Mouse (Mus musculus) left cerebral cortex, postnatal 10 days (tissue): Measurements from ENCODE around the gene Olfr1355. TPM values are rescaled to one million over a fixed set of nuclear protein-coding genes. Genes with fewer than 3 reads are reported as not detected.
"Not testable (repeated sequence)": the region's sequence is repeated elsewhere in the genome, so short reads cannot be mapped to it uniquely, and the experiment has no call there.

ENCODE experiments used
- DNase-seq, 2 experiments: peaks; one replicate each; pipeline ENCODE4 v3.0.0; 2021 to 2022; ENCODE audit warnings: low spot score in 2 of 2, mixed read lengths in 1 of 2; ENCODE audit errors: extremely low spot score in 1 of 2
- intact Hi-C: fragments of 180-260 bp; cut with DNase I; formaldehyde crosslinking; loops from one replicate; pipeline ENCODE4 v1.15.1; 2025
- total RNA-seq, 2 experiments: library from RNA; stranded (reverse); gene quantifications; 2 replicates each; pipeline ENCODE4 v1.2.3; 2021

Olfr1355 gene
- not detected for total RNA-seq

DNA sequence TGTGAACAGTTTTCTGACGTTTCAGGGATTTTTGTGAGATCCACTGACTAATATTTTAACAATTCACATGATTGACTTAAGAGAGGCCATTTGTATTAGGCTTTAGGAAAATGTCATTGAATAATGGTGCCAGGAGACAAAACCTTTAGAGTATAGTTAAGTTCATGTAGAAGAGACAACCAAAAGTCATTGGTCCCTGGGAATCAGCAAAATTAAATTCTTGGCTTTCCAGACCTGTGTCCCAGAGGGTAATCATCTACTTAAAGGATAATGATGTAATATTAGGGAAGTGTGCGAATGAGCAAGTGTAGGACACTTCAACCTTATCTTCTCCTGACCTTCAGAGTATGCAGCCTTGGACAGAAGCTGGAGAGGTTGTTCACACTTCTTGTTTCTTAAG is at the start of gene Olfr1355:
Gene Olfr1355 (plus strand): TSS at position 301 of the 400 bp plus-strand sequence.
- intact Hi-C loops, result no loop called here
- DNase-seq, result no peak

DNA sequence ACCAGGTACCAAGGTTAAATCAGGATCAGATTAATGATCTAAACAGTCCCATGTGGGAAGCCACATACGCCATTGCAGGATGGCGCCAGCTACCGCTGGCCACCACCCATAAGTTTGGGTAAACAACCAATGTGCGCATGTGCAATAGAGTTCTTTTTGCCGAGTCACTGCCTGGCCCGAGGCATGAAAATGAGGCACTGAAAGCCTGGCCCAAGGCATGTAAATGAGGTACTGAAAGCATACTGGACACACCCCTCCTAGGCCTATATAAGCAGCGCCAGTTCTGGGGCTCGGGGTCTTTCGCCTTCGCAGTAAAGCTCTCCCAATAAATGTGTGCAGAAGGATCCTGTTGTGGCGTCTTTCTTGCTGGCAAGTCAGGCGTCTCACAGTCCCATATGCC is 34.9 kb upstream of the Olfr1355 start:
- DNase-seq, intact Hi-C loops: not testable (repeated sequence)

DNA sequence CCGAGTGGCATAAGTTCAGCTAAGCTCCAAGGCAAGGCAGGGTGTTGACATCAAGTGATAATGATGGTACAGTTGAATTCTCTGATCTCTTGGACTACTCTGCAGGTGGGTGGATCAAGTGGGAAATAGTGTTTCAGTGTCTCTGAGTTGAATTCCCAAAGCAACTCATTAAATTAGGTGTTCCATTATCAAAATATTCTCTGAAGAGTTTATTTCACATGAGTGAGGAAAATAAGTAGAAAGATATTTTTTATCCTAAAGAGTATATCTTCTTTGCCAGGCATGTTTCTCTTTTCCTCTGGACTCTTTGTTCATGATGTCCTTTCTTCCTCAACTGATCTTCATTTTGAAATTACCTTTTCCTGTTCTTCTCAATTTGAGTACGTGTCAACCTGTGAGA is 23.3 kb upstream of the Olfr1355 start, which contains the start of gene Olfr1356:
Gene Olfr1356 (minus strand): TSS at position 101 of the 400 bp plus-strand sequence.
- intact Hi-C loops, result no loop called here
- no peak for DNase-seq

DNA sequence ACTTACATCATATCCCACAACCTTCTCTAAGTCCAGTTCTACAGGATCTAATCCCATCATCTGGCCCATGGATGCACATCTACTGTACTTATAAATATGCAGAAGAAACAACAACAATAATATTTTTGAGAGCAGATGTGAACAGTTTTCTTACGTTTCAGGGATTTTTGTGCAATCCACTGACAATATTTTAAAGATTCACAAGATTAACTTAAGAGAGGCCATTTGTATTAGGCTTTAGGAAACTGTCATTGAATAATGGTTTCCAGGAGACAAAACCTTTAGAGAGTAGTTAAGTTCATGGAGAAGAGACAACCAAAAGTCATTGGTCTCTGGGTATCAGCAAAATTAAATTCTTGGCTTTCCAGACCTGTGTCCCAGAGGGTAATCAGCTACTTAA is 37.5 kb downstream of the Olfr1355 start, which contains the start of gene Olfr1354:
Gene Olfr1354 (plus strand): TSS at position 301 of the 400 bp plus-strand sequence.
- DNase-seq, intact Hi-C loops: not testable (repeated sequence)

Other genes with a start within 250 kb of the Olfr1355 start
- not detected for gene Casp14, start 157.2 kb upstream of the Olfr1355 start, total RNA-seq
- gene Ccdc105, start 122.5 kb upstream of the Olfr1355 start, total RNA-seq, result under 1 TPM; 0.20 to 0.32 TPM
- gene Slc1a6, start 95.0 kb upstream of the Olfr1355 start, total RNA-seq, result 10 to 100 TPM; 17.3 to 18.4 TPM
- not detected for gene Olfr1356, start 23.4 kb upstream of the Olfr1355 start, total RNA-seq
- gene Olfr1354, start 37.6 kb downstream of the Olfr1355 start, total RNA-seq, result not detected
- gene Olfr8, start 75.1 kb downstream of the Olfr1355 start, total RNA-seq, result not detected
- not detected for gene Olfr1353, start 87.8 kb downstream of the Olfr1355 start, total RNA-seq
- not detected for gene Olfr1352, start 105.5 kb downstream of the Olfr1355 start, total RNA-seq
- not detected for gene Olfr1351, start 136.9 kb downstream of the Olfr1355 start, total RNA-seq
- not detected for gene Olfr57, start 153.2 kb downstream of the Olfr1355 start, total RNA-seq
- 10 to 100 TPM; 23.4 to 23.7 TPM for gene 2610008E11Rik, start 222.1 kb downstream of the Olfr1355 start, total RNA-seq